Mouse (Mus musculus) ovary, postnatal 10 days (tissue): ENCODE data around the gene Sh3bgrl2.

Experiments used
- DNase-seq: peaks from one replicate; pipeline ENCODE4 v3.0.0; 2022; ENCODE audit warnings: low spot score

Sh3bgrl2 gene

GRCm38 (mm10) chr9:83686511-83687100, 138.5 kb downstream of the Sh3bgrl2 start:
- no peak for DNase-seq

GRCm38 (mm10) chr9:83687904-83688303, 139.8 kb downstream of the Sh3bgrl2 start:
- DNase-seq = no peak
